Mouse (Mus musculus): ENCODE measurements around the gene Gars. TPM values are rescaled to one million over a fixed set of nuclear protein-coding genes. Genes with fewer than 3 reads are reported as not detected.
A peak's percentile ranks its signal among the peaks of the same experiment; 100 is the strongest.

The Gars gene
- polyA plus RNA-seq, 1 experiment from 2014 or later = 209 TPM

DNA sequence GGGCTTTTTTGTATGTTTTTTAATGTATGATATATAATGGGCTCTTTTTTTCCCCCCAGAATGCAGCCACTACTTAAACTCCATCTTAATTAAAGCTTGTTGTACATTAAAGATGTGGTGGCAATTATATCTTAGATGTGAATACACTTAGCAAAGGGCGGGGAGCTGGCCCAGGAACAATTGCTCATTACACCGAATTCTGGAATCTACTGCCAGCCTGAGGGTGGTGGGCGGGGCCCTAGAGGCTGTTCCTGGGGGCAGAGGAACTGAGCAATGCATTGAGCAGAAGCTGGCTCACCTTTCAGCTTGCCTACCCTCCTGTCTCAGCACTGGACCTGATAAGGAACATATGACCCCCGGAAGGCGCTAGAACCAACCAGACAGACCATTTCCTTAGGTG, 60.8 kb downstream of the Gars start:
- Histone ChIP-seq H3K4me3 (ENCODE audit: low read length) (no peak overlapping the region), H3K27ac (ENCODE audit: low read depth, low read length) (no peak overlapping the region), H3K9me3 (ENCODE audit: control insufficient read depth, low read length) (no peaks in the 10 kb centered on the region), H3K27me3 (replicated peaks; ENCODE audit: control insufficient read depth, insufficient read depth, low read length) (no peaks in the 10 kb centered on the region), H3K4me2 (ENCODE audit: low read length) (no peak overlapping the region), H3K4me1 (ENCODE audit: control insufficient read depth, insufficient read depth, low read depth, low read length) (no peaks in the 10 kb centered on the region), H3K9ac (ENCODE audit: low read depth, low read length) (no peak overlapping the region), H3K36me3 (ENCODE audit: control insufficient read depth, insufficient read depth, low read length) (no peaks in the 10 kb centered on the region)
- no peak for ATAC-seq
- 83% methylated on average over 5 of the region's 5 CpGs for WGBS

DNA sequence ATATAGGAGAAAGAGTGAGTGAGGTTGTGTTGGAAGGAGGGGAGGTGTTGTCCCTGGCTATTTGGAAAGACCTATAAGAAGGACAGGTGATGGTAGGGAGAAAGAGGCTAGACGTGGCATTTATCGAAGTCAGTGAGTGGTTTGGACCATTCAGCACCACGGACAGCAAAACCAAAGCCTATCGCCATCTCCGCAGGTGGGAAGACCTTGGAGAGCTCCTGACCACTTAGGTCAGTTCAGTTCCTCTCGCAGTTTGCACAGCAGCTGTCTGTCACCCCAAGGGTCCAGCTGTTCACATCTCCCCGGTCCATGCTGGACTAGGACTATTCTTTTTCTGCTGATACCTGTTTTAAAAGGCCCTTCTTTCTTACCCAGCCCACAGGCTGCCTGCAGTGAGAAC, 70.6 kb downstream of the Gars start:
- 27% methylated on average over 7 of the region's 7 CpGs for WGBS

DNA sequence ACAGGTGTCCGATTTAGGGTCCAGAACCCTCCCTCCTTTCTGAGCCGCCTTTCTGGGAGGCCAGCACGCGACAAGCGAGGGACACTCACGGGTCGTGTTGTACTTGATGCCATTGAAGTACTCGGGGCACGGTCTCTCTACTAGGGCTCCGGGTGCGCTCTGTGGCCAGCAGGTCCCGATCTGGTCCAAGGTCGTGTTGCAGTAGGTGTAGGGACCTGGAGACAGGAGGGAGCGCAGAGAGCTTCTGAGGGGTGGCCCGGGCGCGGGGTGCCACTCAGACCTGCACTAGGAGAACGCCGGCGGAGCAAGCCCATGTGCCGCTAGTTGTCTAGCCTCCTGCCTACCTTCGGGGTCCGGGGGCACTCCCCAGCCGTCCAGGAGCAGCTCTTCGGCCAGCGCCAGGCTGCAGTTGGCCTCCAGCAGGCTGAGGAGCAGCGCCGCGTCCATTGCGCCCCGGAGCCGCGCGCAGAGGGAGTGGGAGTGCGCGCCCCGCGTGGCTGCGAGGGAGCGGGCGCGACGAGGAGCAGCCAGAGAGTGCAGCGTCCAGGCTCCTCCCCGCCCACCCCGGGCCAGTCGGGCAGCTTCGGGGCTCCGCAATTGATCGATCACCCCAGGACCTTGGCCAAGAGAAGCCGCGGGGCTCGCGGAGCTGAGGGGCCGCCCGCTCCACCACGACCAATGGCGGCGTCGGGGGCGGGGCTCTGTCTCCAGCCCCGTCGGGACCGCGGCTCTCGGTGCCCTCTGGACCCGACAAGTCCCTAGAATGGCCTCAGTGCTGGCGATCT, 79.7 kb downstream of the Gars start:
- H3K4me1 ChIP-seq (ENCODE audit: control insufficient read depth, insufficient read depth, low read depth, low read length) = peaks cover 11% of the 10 kb centered on the region
- peak overlapping the region; percentile 63 for H3K4me2 ChIP-seq (ENCODE audit: low read length)
- H3K27me3 ChIP-seq (replicated peaks; ENCODE audit: control insufficient read depth, insufficient read depth, low read length) = peaks cover 38% of the 10 kb centered on the region
- no peak overlapping the region for H3K27ac ChIP-seq (ENCODE audit: low read depth, low read length)
- peak overlapping the region; percentile 65 for H3K9ac ChIP-seq (ENCODE audit: low read depth, low read length)
- no peaks in the 10 kb centered on the region for H3K9me3 ChIP-seq (ENCODE audit: control insufficient read depth, low read length)
- H3K36me3 ChIP-seq (ENCODE audit: control insufficient read depth, insufficient read depth, low read length) = no peaks in the 10 kb centered on the region
- peak overlapping the region; percentile 57 for H3K4me3 ChIP-seq (ENCODE audit: low read length)
- WGBS = under 1% methylated on average over 62 of the region's 68 CpGs
- peak; percentile 76 for ATAC-seq

More for the DNA sequence above, 70.6 kb downstream of the Gars start:
- no peaks in the 10 kb centered on the region for H3K36me3 ChIP-seq (ENCODE audit: control insufficient read depth, insufficient read depth, low read length)
- H3K27ac ChIP-seq (ENCODE audit: low read depth, low read length) = no peak overlapping the region
- no peaks in the 10 kb centered on the region for H3K4me1 ChIP-seq (ENCODE audit: control insufficient read depth, insufficient read depth, low read depth, low read length)
- no peak overlapping the region for H3K4me3 ChIP-seq (ENCODE audit: low read length)
- no peaks in the 10 kb centered on the region for H3K9me3 ChIP-seq (ENCODE audit: control insufficient read depth, low read length)
- no peaks in the 10 kb centered on the region for H3K27me3 ChIP-seq (replicated peaks; ENCODE audit: control insufficient read depth, insufficient read depth, low read length)
- no peak overlapping the region for H3K4me2 ChIP-seq (ENCODE audit: low read length)
- no peak for ATAC-seq
- H3K9ac ChIP-seq (ENCODE audit: low read depth, low read length) = no peak overlapping the region

DNA sequence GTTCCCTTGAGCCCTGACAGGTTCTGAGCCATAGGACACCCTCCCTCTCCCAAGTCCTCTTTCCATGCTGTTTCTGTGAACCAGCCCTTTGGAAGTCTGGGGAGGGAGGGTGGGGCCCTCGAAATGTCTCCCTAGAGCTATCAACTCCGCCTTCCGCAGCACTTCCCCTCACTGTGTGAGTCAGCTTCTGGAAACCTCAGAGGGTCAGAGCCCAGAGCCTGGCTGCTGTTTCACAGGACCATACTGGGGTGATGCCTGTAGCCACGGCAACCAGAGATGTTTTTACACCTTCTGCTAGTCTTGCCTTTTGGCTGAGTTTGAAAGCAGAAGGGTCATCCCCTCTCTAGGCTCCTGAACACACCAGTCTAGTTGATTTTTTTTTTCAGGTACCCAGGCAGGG, 85.2 kb downstream of the Gars start:
- H3K9ac ChIP-seq (ENCODE audit: low read depth, low read length) = no peak overlapping the region
- ATAC-seq = no peak
- H3K27ac ChIP-seq (ENCODE audit: low read depth, low read length) = no peak overlapping the region
- H3K9me3 ChIP-seq (ENCODE audit: control insufficient read depth, low read length) = no peaks in the 10 kb centered on the region
- H3K4me3 ChIP-seq (ENCODE audit: low read length) = no peak overlapping the region
- H3K27me3 ChIP-seq (replicated peaks; ENCODE audit: control insufficient read depth, insufficient read depth, low read length) = peaks cover 11% of the 10 kb centered on the region
- WGBS = 50% methylated on average over 4 of the region's 4 CpGs
- no peak overlapping the region for H3K4me2 ChIP-seq (ENCODE audit: low read length)
- peaks cover 2% of the 10 kb centered on the region; the same call in 1 of the 2 replicates for H3K4me1 ChIP-seq (ENCODE audit: control insufficient read depth, insufficient read depth, low read depth, low read length)
- H3K36me3 ChIP-seq (ENCODE audit: control insufficient read depth, insufficient read depth, low read length) = no peaks in the 10 kb centered on the region

DNA sequence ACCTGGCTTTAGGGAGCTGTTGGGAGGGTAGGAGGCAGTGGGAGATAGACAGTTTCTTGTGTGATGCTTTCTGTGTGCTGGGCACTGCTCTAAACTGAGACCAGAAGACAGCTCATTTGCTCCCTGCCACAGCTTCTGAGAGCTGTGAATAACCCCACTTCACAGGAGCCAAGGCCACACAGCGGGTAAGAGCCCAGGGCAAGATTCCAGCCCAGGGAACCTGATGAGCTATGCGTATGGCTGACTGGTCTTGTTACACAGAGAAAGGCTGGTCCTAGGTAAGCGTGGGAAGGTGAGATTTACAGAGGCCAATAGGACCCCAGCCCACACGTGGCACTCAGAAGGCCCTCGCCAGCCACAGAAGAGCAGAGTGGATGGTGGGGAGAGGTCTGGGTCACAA, 88.8 kb downstream of the Gars start:
- ATAC-seq = no peak
- no peaks in the 10 kb centered on the region; the same call in 1 of the 2 replicates for H3K27me3 ChIP-seq (replicated peaks; ENCODE audit: control insufficient read depth, insufficient read depth, low read length)

DNA sequence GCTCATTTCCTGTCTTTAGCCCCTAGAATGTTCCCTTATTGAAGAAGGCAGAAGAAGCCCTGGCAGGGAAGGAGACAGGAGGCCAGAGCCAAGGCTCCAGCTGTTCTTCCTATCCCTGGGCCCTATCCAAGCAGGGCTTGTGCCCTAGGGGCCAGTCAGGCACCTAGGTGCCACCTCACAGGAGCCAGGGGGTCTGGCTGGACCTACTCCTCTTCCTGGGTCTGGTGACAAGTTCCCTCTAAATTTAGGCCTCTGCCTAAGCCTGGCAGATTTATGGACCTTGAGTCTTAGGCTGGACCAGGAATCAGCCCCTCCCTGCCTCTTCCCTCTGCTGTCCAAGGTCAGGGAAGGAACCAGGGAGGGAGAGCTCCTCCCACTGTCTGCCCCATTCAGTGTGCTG, 90.6 kb downstream of the Gars start:
- ATAC-seq = no peak
- no peaks in the 10 kb centered on the region; the same call in 1 of the 2 replicates for H3K27me3 ChIP-seq (replicated peaks; ENCODE audit: control insufficient read depth, insufficient read depth, low read length)
- no peaks in the 10 kb centered on the region for H3K36me3 ChIP-seq (ENCODE audit: control insufficient read depth, insufficient read depth, low read length)

More for the DNA sequence above, 88.8 kb downstream of the Gars start:
- 78% methylated on average over 5 of the region's 5 CpGs for WGBS
- Histone ChIP-seq H3K36me3 (ENCODE audit: control insufficient read depth, insufficient read depth, low read length) (no peaks in the 10 kb centered on the region), H3K9me3 (ENCODE audit: control insufficient read depth, low read length) (no peaks in the 10 kb centered on the region), H3K27ac (ENCODE audit: low read depth, low read length) (no peak overlapping the region), H3K4me2 (ENCODE audit: low read length) (no peak overlapping the region), H3K4me1 (ENCODE audit: control insufficient read depth, insufficient read depth, low read depth, low read length) (no peaks in the 10 kb centered on the region), H3K9ac (ENCODE audit: low read depth, low read length) (no peak overlapping the region), H3K4me3 (ENCODE audit: low read length) (no peak overlapping the region)

More for the DNA sequence above, 90.6 kb downstream of the Gars start:
- Histone ChIP-seq H3K4me3 (ENCODE audit: low read length) (no peak overlapping the region), H3K4me2 (ENCODE audit: low read length) (no peak overlapping the region), H3K27ac (ENCODE audit: low read depth, low read length) (no peak overlapping the region), H3K9me3 (ENCODE audit: control insufficient read depth, low read length) (no peaks in the 10 kb centered on the region), H3K4me1 (ENCODE audit: control insufficient read depth, insufficient read depth, low read depth, low read length) (no peaks in the 10 kb centered on the region), H3K9ac (ENCODE audit: low read depth, low read length) (no peak overlapping the region)

Other genes with a start within 250 kb of the Gars start
- 5.0 and 5.3 TPM in 2 replicates for gene Znrf2, start 221.1 kb upstream of the Gars start, polyA plus RNA-seq (2015; fragmentation: Nextera tagmentation; extraction: Ambion mirVana)
- 3.1 and 3.6 TPM in 2 replicates for gene Nod1, start 65.4 kb upstream of the Gars start, polyA plus RNA-seq (2015; fragmentation: Nextera tagmentation; extraction: Ambion mirVana)
- 14.3 and 20.5 TPM in 2 replicates for gene Ggct, start 45.1 kb upstream of the Gars start, polyA plus RNA-seq (2015; fragmentation: Nextera tagmentation; extraction: Ambion mirVana)
- gene Crhr2, start 95.0 kb downstream of the Gars start, polyA plus RNA-seq (2015; fragmentation: Nextera tagmentation; extraction: Ambion mirVana) = 1.4 and 1.7 TPM in 2 replicates
- not detected in 2 replicates for gene Inmt, start 137.0 kb downstream of the Gars start, polyA plus RNA-seq (2015; fragmentation: Nextera tagmentation; extraction: Ambion mirVana)
- gene Mindy4, start 165.4 kb downstream of the Gars start, polyA plus RNA-seq (2015; fragmentation: Nextera tagmentation; extraction: Ambion mirVana) = 13.0 and 13.5 TPM in 2 replicates